Mouse (Mus musculus) liver (tissue): Measurements from ENCODE around the gene Scg5.

Experiments used
- DNase-seq: peaks from one replicate; pipeline ENCODE4 v3.0.0-alpha.2; 2020; ENCODE audit warnings: mixed read lengths

Gene Scg5

DNA sequence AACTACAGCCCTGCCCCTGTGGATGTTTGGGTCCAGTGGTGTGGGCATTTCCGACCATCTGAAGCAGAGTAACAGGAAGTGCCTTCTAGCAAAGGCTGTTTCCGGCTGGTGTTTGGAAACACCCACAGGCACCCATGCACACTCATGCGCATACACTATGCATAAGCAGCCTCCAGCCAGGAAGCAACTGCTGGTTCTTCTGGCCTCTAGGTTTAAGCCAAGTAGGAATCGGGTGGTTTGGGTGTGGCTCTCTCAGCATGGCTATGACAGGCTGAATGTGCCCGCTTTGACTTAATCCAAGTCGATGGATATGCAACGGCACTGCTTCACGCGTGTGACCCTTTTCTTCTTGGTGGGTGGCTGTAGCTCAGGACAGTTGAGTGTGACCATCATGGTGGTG lies 79.6 kb downstream of the Scg5 start:
- no peak for DNase-seq

GRCm38 (mm10) chr2:113728581-113728980 lies 100.3 kb downstream of the Scg5 start:
- DNase-seq = no peak
